Mouse (Mus musculus) layer of hippocampus, postnatal 25 days (tissue): ENCODE measurements around the gene Erp27. TPM values are rescaled to one million over a fixed set of nuclear protein-coding genes. Genes with fewer than 3 reads are reported as not detected.
A peak's percentile ranks its signal among the peaks of the same experiment; 100 is the strongest.

Experiments used
- DNase-seq, 2 experiments: peaks; one replicate each; pipeline ENCODE4 v3.0.0; 2022; ENCODE audit warnings: mixed read lengths in 2 of 2, low spot score in 1 of 2; ENCODE audit errors: extremely low spot score in 1 of 2
- total RNA-seq, 2 experiments: library from RNA; stranded (reverse); gene quantifications; 2 replicates each; pipeline ENCODE4 v1.2.3; 2021

Erp27 gene
- total RNA-seq, 2 experiments from 2014 or later = 0.52 to 0.85 TPM

GRCm38 (mm10) chr6:136940188-136940960, 18.4 kb upstream of the Erp27 start:
- DNase-seq = no peak

GRCm38 (mm10) chr6:136939326-136940187, 17.6 kb upstream of the Erp27 start:
- no peak for DNase-seq

DNA sequence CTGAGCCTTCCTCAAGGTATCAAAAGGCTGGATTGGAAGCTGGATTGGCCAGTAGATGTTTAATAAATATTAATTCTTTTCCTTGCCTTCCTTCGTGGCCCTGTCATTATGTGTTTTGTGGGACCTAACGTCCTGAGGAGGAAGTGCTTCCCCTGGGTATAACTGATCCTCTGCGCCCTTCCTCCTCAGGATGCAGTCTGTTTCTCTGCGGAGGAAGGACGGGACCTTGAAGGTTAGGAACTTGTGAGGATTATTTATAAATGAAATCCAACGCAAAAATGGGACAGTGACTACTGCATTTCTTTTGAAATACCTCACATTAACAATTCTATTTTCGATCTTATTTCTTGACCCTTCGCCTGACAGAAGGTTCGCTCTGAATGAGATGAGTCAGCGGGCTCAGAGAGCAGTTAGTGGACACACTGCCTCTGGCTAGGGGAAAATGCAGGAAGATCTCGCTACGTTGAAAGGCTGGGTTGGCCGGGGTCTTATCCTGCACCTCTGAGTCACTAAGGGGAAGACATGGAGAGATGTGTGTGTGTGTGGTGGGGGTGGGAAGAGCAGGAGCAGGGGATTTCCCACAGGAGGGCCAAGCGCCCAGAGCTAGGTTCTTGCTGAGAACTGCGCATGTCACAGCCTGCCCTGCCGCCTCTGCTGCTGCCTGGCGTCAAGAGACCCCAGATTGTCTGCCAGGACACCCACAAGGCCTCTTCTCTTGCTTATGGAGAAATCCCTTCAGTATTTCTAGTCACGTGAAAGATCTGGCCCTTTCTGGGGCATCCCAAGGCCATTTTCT, 16.5 kb upstream of the Erp27 start:
- DNase-seq = no peak

GRCm38 (mm10) chr6:136937117-136937516, 15.1 kb upstream of the Erp27 start:
- no peak for DNase-seq

DNA sequence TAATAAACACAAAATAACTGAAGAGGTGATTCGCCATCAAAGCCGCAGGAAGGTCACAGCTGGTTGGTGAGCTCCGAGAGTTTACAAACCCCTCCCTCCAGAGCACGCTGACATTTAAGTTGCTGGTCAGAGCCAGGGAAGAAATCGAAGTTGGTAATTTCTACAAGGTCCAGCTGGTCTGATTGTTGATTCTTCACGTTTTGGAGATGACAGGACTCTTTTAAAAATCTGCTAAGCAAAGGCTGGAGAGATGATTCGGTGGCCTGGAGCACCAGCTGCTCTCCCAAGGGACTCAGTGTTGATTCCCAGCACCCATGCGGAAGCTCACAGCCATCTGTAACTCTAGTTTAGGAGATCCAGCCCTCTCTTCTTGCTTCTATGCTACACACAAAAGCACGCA, 14.4 kb upstream of the Erp27 start:
- DNase-seq = no peak

- no peak for DNase-seq
These were observed 13.3 kb upstream of the Erp27 start for GRCm38 (mm10) chr6:136935233-136935632.

DNA sequence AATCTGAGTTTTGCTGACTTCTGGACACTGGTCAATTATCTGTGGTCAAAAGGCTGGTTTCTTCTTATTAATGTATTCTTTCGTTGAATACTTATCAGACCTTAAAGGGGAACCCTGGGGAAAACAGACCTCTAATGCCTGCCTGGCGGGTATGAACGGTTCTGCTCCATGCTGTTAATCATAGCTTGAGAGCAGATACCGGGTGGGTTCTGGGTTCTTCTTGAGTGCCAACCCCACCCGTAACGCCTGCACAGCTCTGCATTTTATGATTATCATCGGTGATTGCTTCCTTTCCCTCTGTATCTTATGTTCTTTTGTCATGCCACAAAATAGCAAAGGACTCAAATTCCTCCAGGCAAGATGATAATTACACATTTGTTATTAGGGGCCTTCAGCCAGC, 12.1 kb upstream of the Erp27 start:
- DNase-seq = no peak

DNA sequence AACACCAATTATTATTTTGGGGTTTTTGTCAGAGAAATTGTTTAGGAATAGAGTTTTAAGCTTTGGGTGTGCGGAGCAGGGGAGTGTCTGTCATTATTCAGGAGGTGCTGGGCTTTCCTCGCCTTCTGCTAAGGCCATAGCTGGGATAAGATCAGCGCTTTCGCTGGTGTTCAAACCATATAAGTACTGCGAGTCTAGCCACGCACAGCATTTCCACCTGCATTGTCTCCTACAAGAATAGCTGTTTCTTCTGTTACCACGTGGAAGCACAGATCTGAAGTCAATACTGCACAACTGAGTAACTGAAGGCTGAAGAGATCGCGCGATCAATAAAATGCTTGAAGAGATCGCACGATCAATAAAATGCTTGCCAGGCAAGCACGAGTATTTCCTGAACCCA, 9.3 kb upstream of the Erp27 start:
- DNase-seq = no peak

GRCm38 (mm10) chr6:136930677-136931076, 8.7 kb upstream of the Erp27 start:
- no peak for DNase-seq

GRCm38 (mm10) chr6:136927626-136928025, 5.6 kb upstream of the Erp27 start:
- DNase-seq = no peak

GRCm38 (mm10) chr6:136925049-136925448, 3.1 kb upstream of the Erp27 start:
- no peak for DNase-seq

DNA sequence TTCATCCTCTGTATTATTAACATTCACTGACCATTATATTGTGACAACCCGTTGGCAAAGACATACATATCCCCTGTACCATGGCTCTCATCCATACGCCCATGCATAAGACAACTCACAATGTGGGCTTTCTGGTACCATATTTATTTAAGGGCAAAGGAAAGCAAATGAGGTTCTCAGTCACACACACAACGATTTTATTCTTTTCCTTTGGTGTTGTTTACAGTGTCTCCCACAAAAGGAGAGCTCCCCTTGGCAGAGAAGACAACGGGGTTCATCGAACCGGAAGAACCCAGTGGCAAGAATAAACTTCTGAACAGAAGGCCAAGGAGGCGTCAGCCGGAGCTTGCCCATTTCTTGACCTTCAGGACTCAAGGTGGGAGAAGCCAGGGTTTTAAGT, 1.6 kb upstream of the Erp27 start, which contains the start of gene Pde6h:
Gene Pde6h (plus strand): TSS at position 301 of the 400 bp plus-strand sequence.
- no peak for DNase-seq

DNA sequence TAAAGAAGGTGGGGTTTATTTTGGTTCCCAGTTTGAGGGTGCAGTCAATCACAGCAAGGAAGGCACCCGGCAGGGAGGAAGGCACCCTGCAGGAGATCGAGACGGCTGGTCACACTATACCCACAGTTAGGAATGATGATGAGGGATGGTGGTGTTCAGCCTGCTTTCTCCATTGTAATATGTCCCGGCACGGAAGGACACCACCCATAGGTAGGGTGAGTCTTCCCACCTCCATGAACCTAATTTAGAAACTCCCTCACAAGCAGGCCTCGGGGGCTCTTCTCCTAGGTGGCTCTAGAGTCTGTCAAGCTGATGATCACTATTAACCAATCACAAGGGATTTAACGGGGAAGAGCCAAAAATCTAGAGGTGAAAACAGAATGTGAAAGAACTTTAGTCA, 891 bp upstream of the Erp27 start:
- no peak for DNase-seq

- DNase-seq = no peak
These were observed 379 bp downstream of the Erp27 start for GRCm38 (mm10) chr6:136921601-136922000.

GRCm38 (mm10) chr6:136920320-136921257, 1.4 kb downstream of the Erp27 start:
- peak; percentile 64 to 89 for DNase-seq

DNA sequence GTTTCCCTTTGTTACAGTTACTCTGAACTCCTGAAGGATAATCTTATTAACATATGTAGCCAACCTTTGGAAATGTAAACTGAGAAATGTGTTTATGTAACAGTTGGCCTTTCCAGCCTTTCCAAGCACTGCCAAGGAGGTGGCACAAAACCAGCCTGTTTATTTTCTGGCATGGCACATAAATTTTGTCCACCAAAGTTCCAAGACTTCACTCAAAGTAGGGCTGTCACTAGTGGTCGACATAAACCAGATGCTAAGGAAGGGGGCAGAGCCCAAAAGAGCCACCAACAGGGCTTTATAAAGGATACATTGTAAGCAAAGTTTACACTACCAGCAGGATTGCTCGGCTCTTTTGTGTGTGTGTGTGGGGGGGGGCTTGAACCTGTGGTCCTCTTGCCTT, 4.1 kb downstream of the Erp27 start:
- no peak for DNase-seq

- no peak for DNase-seq
These were observed 6.1 kb downstream of the Erp27 start for GRCm38 (mm10) chr6:136915721-136916395.

DNA sequence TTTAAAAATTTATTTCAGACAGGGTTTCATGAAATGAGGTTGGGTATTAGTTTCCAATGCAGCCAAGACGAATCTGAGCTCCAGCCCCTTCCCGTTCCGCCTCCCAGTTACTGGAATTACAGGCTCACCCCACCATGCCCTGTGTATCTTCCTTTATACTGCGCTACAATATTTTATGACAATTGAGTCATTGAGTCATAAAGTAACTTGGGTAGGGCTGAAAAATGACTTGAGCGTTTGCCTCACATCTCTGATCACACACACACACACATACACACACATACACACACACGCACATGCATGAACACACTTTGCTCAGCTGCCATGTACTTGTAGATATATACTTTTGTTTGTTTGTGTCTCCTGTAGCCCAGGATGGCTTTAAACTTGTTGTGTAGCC, 7.7 kb downstream of the Erp27 start:
- no peak for DNase-seq
